Mouse (Mus musculus): ENCODE measurements around the gene Ttl. TPM values are rescaled to one million over a fixed set of nuclear protein-coding genes. Genes with fewer than 3 reads are reported as not detected.

Gene Ttl
- total RNA-seq (2014; fragmentation: Nextera tagmentation) (1.0 and 3.4 TPM in 2 replicates), total RNA-seq (2017) (3.8 and 5.8 TPM in 2 replicates)

DNA sequence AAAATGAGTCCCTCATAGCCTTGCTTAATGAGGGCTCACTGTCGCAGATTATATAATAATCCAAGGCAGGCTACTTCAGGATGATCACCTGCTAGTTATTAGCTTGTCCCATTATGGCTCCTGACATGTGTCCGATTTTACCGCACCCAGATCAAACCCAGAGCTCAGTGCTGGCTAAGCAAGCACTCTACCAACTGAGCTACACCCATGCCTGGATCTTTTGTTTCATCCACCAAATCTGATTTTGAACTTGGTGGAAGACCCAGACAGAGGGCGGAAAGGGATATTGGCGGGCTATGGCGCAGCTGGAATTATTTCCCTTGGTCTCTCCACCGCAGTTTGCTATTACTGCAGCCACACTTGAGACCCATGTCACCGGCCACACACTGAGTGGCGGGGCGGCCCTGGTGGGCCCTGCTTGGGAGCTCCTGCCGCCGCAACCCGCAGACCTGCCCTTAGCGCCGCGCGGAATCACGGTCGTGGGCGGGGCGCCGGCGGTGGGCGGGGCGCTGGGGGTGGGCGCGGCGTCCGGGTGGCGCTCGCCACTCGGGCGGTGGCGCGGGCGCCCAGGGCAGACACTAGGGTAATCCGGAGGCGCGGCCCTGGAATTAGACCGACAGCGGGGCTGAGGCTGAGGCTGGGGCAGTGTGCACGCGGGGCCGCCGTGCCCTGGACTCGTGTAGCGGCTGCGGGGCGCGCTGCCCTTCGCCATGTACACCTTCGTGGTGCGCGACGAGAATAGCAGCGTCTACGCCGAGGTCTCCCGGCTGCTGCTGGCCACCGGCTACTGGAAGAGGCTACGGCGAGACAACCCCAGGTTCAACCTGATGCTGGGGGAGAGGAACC is at the start of gene Ttl:
Gene Ttl, plus strand, starts transcription at position 506 of the 846 bp plus-strand sequence.
- peak; percentile 91 for ATAC-seq (replicated peaks; ENCODE audit: low FRiP score, low TSS enrichment, poor library complexity, severe bottlenecking)

DNA sequence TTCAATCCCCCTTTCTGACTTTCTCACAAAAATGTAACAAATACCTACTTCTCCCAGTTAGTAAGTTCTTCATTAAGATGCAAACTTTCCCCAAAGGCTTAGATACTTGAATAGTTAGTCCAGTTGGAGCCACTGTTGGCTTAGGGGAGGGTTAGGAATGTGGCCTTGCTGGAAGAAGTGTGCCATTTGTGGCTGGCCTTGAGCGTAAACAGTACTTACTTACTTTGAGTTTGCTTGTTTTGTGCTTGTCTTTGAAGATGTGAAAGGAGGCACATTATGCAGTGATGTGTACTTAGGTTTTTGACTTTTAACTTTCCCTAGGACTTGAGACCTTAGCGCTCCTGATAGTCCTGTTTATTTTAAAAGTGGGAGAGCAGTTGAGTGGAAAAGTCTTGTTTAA is 45.6 kb upstream of the Ttl start:
- ATAC-seq (replicated peaks; ENCODE audit: low FRiP score, low TSS enrichment, poor library complexity, severe bottlenecking): no peak

DNA sequence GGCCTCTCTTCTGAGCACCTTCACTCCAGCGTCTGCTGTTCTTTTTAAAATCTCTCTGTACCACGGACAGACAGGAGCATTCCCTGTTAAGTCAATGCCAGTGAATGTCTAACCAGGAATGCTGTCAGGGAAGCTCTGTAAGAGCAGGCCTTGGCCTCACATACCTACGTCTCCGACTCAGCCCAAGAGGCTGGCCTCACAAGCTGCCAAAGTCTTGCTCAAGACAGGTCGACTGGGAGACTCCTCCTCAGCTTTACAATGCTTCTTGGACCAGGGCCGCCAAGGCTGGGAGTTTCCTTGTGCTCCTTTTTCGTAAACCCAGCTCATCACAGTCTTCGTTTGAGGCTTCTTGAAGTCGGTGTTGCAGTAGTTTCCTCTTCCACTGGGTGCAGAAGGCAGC is 40.9 kb upstream of the Ttl start:
- ATAC-seq (replicated peaks; ENCODE audit: low FRiP score, low TSS enrichment, poor library complexity, severe bottlenecking): no peak

- ATAC-seq (replicated peaks; ENCODE audit: low FRiP score, low TSS enrichment, poor library complexity, severe bottlenecking): no peak
Observed at GRCm38 (mm10) chr2:129035381-129035780, 30.4 kb upstream of the Ttl start.

DNA sequence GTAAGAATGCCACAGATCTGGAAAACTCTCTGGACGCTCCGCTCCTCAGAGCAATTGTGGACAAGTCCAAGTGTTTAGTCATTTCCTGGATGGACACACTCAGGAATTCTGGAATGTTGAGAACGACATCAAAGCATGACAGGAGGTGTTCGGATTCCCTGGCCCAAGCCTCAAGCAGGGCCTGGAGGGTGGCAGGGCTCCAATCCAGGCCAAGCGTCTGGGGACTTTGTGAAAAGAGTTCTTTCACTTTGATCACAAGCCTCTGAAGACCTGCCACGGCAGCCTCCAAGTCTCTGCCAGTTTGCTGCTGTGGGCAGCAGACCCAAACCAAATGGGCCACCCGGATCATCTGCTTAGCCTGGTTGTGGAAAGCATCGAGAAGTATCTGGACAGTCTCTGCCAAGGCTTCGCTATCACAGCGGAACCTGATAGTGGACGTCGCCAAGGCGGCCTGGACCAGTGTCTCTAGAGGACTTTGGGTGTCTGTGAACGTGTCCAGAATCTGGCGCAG is 27.3 kb upstream of the Ttl start:
- ATAC-seq (replicated peaks; ENCODE audit: low FRiP score, low TSS enrichment, poor library complexity, severe bottlenecking): no peak

DNA sequence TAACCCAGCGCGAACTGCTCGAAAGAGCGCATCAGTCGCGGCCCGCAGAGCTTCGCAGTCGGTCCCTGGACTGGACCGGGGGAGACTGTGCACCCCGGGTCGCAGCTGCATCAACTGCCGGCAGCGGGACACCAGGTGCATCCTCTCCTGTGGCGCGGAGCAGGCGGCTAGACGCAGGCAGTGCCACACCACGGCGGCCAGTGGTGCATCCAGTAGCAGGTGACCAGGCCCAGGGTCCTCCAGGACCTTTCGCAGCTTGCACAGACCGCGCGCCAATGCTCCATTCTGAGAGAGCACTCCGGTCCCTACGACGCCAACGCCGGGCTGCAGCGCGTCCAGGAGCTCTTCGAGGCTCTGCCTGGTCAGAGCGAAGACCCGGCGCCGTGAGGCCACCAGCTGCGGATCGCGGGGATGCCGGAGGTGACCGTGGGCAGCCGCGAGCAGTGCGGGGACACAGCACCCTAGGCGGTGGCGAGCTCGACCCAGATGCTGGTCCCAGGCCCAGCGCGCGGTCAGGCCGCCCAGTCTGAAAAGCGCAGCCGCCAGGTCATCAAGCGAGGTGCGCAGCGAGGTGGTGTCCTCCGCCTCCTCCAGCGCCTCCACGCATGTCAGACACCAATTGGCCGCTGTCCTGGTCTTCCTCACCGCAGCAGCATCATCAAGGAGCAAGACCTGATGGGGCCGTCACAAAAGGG is 26.7 kb upstream of the Ttl start:
- ATAC-seq (replicated peaks; ENCODE audit: low FRiP score, low TSS enrichment, poor library complexity, severe bottlenecking): 0 out of 2 replicates have a peak, but pooled peaks have one; percentile 32

DNA sequence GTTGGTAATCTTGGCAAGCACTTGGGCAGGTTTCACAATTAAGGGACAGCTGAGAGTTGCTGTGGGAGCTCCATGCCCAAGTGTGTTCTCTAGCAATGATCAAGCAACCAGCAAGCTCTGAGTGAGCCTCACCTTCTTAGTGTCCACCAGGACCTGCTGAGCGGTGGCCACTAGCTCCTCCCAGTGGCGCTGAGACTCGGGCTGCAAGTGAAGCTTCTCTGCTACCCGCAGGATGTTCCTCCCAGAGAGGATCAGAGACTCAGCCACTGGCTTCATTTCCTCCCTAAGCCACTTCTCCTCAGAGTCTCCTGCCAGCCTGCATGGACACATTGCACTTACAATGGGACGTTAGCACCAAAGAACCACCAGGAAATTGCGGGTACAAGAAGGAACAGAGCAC is 25.2 kb upstream of the Ttl start:
- ATAC-seq (replicated peaks; ENCODE audit: low FRiP score, low TSS enrichment, poor library complexity, severe bottlenecking): no peak

GRCm38 (mm10) chr2:129046172-129046845 is 19.4 kb upstream of the Ttl start:
- no peak for ATAC-seq (replicated peaks; ENCODE audit: low FRiP score, low TSS enrichment, poor library complexity, severe bottlenecking)

DNA sequence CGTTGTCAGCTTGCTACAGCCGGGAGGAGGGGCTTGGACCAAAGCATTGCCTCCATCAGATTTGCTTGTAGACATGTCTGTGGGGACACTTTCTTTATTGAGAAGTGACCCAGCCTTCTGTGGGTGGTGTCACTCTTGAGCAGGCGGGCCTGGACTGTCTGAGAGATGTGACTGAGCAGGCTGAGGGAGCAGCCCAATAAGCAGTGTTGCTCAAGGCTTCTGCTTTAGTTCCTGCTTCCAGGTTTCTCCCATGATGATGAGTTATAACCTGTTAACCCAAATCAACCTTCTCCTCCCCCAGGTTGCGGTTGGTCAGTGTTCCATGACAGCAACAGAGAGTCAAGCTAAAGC is 18.9 kb upstream of the Ttl start:
- no peak for ATAC-seq (replicated peaks; ENCODE audit: low FRiP score, low TSS enrichment, poor library complexity, severe bottlenecking)

GRCm38 (mm10) chr2:129047811-129048210 is 17.9 kb upstream of the Ttl start, which contains the start of gene Vinac1:
Vinac1 (minus strand) TSS chr2:129048172.
- no peak for ATAC-seq (replicated peaks; ENCODE audit: low FRiP score, low TSS enrichment, poor library complexity, severe bottlenecking)

DNA sequence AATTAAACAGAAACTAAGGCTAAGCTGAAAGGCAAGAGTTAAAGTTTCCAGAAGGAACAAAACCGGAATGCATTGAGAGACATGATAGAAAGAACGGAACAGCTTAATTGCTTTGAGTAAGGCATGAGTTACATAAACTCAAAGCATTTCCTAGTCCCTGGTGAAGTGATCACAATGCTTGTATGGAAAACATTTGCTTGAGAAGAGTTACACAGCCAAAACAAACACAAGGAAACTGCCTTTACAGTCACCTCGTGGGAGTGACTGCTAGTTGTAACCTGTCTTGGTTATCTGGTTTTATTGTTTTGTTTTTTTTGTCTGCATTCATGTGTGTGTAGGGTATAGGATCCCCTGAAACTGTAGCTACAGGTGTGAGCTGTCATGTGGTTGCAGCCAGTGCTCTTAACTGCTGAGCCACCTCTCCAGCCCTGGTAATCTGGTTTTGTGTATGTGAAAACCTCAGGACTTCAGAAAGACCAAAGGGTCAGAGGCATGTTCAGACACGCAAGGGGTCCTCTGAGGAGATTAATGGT is 13.2 kb upstream of the Ttl start:
- ATAC-seq (replicated peaks; ENCODE audit: low FRiP score, low TSS enrichment, poor library complexity, severe bottlenecking): no peak

DNA sequence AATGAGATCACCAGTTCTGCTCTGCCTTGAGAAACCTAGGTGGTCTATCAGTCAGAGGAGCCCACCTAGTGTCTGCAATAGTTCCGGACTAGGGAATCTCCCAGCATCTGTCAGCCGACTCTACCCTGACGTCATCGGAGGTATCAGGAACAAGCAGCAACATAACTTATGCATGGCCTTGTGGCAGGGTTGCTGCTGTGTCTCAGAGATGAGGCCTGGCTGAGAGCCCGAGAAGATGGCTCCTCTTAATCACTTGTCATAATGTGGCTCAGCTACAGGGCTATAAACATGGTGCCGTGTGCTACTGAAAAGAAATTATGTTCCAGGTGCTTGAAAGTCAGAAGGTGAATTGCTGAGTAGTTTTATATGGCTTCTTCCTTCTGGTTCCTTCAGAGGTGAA is 10.0 kb upstream of the Ttl start:
- ATAC-seq (replicated peaks; ENCODE audit: low FRiP score, low TSS enrichment, poor library complexity, severe bottlenecking): no peak

- ATAC-seq (replicated peaks; ENCODE audit: low FRiP score, low TSS enrichment, poor library complexity, severe bottlenecking): peak; percentile 67
Observed at GRCm38 (mm10) chr2:129056597-129056996, 9.1 kb upstream of the Ttl start.

DNA sequence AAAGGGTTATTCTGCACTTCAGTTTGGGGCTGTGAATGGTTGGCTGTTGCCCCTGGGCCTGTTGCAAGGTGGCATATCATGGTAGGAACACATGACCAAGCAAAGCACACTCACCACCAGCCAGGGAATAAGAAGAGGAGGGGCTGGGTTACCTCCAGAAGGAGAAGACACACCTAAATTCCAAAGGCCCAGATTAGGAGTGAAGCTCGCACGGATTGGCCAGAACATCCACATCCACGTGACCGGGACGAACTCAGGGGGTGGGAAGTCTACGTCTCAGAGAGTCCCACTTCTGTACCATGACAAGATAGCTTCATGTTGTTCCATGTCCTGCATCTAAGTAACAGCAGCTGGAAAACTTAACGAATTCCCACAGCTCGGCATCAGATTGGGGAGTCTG is 8.5 kb upstream of the Ttl start:
- no peak for ATAC-seq (replicated peaks; ENCODE audit: low FRiP score, low TSS enrichment, poor library complexity, severe bottlenecking)

DNA sequence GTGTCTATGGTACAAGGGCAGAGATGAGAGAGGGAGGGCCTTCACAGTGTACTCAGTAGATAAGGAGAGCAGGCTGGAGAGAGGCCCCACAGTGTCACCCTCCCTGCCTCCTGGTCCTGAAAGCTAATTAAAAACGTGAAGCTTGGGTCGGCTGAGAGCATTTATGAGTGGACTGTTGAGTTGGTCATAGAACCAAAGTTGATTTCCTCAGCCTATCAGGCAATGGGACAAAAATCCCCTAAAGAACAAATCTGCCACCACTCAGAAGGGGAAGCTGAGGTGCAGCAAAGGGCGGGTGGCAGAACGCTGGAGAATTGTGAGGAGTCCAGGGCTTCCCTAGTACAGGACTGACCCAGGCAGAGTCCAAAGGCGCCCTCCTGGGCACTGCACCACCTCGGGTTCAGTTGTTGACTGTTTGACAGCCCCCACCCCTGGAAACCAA is 7.8 kb upstream of the Ttl start:
- peak; percentile 68 for ATAC-seq (replicated peaks; ENCODE audit: low FRiP score, low TSS enrichment, poor library complexity, severe bottlenecking)

DNA sequence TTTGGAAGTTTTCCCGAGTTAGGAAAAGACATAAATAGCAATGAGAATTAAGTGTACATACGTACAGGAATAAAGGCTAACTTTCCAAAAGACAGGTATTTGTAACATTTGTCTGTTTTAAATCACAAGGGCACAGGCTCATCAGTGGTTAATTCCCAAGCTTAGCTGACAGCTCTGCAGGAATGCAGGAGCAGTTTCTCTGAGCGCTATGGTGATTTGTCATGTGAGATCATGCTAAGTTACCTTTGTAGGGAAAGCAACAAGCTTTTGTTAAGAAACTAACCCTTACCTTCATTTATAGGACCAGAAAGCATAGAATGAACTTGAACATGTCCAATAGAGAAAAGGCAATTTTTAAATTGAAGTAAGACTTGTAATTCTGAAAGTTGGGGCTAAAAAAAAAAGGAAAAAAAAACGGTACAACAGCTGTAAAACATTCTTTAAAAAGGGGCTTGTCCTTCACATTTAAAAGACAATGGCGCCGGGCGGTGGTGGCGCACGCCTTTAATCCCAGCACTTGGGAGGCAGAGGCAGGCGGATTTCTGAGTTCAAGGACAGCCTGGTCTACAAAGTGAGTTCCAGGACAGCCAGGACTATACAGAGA is 4.2 kb upstream of the Ttl start:
- ATAC-seq (replicated peaks; ENCODE audit: low FRiP score, low TSS enrichment, poor library complexity, severe bottlenecking): no peak

DNA sequence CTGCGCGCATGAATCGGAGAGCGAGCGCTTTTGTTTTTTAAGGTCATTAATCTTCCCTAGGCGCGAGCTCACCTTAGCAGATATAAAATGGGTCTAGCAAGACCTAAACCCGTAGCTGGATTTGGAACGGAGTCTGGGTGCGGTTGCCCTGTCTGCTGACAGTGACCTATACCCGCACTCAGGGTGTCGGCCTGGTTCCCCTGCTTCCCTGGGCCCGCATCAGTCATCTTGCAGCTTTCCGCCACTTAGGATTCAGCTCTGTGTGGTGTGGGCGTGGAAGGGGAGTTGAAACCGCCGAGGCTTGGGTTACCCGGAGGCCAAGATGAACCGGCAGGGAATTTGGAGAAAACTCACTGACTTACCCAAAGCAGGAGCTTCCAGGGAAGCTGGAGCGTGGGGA is 584 bp downstream of the Ttl start:
- peak; percentile 84 for ATAC-seq (replicated peaks; ENCODE audit: low FRiP score, low TSS enrichment, poor library complexity, severe bottlenecking)

DNA sequence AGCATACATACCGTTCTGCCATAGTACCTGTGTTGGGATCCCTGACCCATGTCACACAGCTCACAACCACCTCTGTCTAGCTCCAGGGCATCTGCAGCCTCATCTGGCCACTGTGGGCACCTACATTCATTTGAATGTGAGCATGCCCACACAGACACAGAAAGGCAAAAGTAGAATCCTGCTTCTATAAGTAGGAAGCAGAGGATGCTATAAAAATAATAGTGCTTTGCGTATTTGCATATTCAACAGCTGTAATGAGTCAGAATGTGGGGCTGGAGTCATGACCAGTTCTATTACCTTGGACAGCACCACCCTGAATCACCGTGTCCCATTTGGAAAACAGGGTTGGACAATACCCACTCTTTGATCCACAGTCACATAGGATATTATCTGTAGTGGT is 4.6 kb downstream of the Ttl start:
- no peak for ATAC-seq (replicated peaks; ENCODE audit: low FRiP score, low TSS enrichment, poor library complexity, severe bottlenecking)

- ATAC-seq (replicated peaks; ENCODE audit: low FRiP score, low TSS enrichment, poor library complexity, severe bottlenecking): peak; percentile 62
Observed at GRCm38 (mm10) chr2:129078313-129078712, 12.6 kb downstream of the Ttl start.

Data from megakaryocyte-erythroid progenitor cell, adult 5-6 weeks (primary cell).